Mouse (Mus musculus) cerebellum, adult 2 months (tissue): ENCODE measurements around the gene Cyp2r1.

Experiments
- CTCF ChIP-seq: fragments of 200-500 bp; IDR thresholded peaks from 2 replicates; pipeline ENCODE4 v1.5.1; 2011; ENCODE audit warnings: low read depth, mild to moderate bottlenecking, control low read depth, low read length, moderate library complexity, borderline replicate concordance; ENCODE audit not compliant: insufficient read depth
- POLR2A ChIP-seq: fragments of 200-500 bp; IDR thresholded peaks from 2 replicates; pipeline ENCODE4 v1.6.1; 2011; ENCODE audit warnings: low read length, control low read depth, borderline replicate concordance; ENCODE audit not compliant: insufficient read depth

GRCm38 (mm10) chr7:114520122-114520521 lies 42.6 kb downstream of the Cyp2r1 start:
- TF ChIP-seq CTCF (no peak), POLR2A (no peak)
